Mouse (Mus musculus) CD4-positive, CD25-positive, alpha-beta regulatory T cell, adult 2 months (primary cell): ENCODE results near the gene Lkaaear1.

ENCODE experiments used
- DNase-seq: peaks from one replicate; pipeline ENCODE4 v3.0.0-alpha.2; 2012; ENCODE audit warnings: low read depth, low spot score

Lkaaear1 gene

GRCm38 (mm10) chr2:181656734-181657133 is 41.5 kb downstream of the Lkaaear1 start, which contains the start of gene Gm29797:
Gene Gm29797, plus strand, starts transcription at chr2:181657034.
- DNase-seq: no peak

GRCm38 (mm10) chr2:181653523-181653922 is 44.7 kb downstream of the Lkaaear1 start:
- no peak for DNase-seq

GRCm38 (mm10) chr2:181653065-181653464 is 45.2 kb downstream of the Lkaaear1 start:
- DNase-seq: no peak

- DNase-seq: no peak
Measured at GRCm38 (mm10) chr2:181648926-181649325, 49.3 kb downstream of the Lkaaear1 start.
